Mouse (Mus musculus): Measurements from ENCODE around the gene Otog.

The Otog gene

DNA sequence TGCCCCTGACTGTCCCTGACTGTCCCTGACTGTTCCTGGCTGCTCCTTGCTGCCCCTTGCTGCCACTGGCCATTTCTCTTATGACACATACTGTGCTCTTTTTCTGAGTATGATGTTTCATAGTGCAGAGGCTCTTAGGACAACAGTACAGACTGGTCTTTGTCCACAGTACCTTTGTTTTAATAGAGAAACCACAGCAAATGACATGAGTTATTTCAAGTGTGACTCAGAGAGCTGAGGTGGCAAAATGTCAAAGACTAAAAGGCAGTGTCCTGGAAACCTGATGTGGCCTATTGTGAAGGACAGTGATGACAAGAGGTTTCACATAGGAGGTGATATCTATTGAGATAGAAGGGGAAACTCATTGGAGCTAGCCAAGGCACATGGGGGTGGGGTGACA is 6.1 kb downstream of the Otog start:
- TF ChIP-seq POU5F1 (IDR thresholded peaks at IDR 0.05; ENCODE audit: borderline replicate concordance, low read length) = no peak
- TF ChIP-seq NANOG (IDR thresholded peaks at IDR 0.05; ENCODE audit: borderline replicate concordance, low read length) = no peak
- no peak for TF ChIP-seq CTCF (conservative IDR thresholded peaks at IDR 0.05; ENCODE audit: low read length)
- Histone ChIP-seq H3K36me3 (ENCODE audit: insufficient read depth, low read length) (no peaks in the 10 kb centered on the region), H3K9me3 (ENCODE audit: low read length) (peaks cover 20% of the 10 kb centered on the region; the same call in 1 of the 2 replicates), H3K4me1 (replicated peaks; ENCODE audit: low read depth, low read length) (no peaks in the 10 kb centered on the region), H3K27me3 (ENCODE audit: insufficient read depth, low read length) (peaks cover 3% of the 10 kb centered on the region; the same call in 1 of the 2 replicates), H3K4me3 (replicated peaks; ENCODE audit: low read length) (no peak overlapping the region)

DNA sequence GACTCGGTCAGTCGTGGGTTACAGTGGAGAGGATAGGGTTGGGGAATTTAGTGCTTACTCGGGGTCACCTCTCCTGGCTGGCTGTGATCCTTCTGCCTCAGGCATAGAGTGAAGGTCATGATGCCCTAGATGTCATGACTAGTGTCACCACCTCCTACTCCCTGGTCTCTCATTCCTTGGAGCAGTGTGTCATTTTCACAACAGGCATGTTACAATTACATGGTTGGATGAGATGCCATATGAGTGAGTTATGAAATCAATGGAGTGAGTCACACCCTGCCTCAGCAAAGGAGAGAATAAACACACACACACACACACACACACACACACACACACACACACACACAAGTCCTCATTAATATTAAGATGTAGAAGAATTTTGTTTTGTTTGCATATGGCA is 6.8 kb downstream of the Otog start:
- H3K4me1 ChIP-seq (replicated peaks; ENCODE audit: low read depth, low read length) = no peaks in the 10 kb centered on the region
- no peaks in the 10 kb centered on the region for H3K36me3 ChIP-seq (ENCODE audit: insufficient read depth, low read length)
- peaks cover 3% of the 10 kb centered on the region; the same call in 1 of the 2 replicates for H3K27me3 ChIP-seq (ENCODE audit: insufficient read depth, low read length)
- H3K4me3 ChIP-seq (replicated peaks; ENCODE audit: low read length) = no peak overlapping the region
- TF ChIP-seq NANOG (IDR thresholded peaks at IDR 0.05; ENCODE audit: borderline replicate concordance, low read length) (no peak), POU5F1 (IDR thresholded peaks at IDR 0.05; ENCODE audit: borderline replicate concordance, low read length) (no peak), CTCF (conservative IDR thresholded peaks at IDR 0.05; ENCODE audit: low read length) (no peak)
- H3K9me3 ChIP-seq (ENCODE audit: low read length) = peaks cover 20% of the 10 kb centered on the region; the same call in 1 of the 2 replicates

- Histone ChIP-seq H3K4me3 (replicated peaks; ENCODE audit: low read length) (no peak overlapping the region), H3K4me1 (replicated peaks; ENCODE audit: low read depth, low read length) (peaks cover 10% of the 10 kb centered on the region), H3K27me3 (ENCODE audit: insufficient read depth, low read length) (peaks cover 3% of the 10 kb centered on the region; the same call in 1 of the 2 replicates), H3K9me3 (ENCODE audit: low read length) (peaks cover 6% of the 10 kb centered on the region; the same call in 1 of the 2 replicates), H3K36me3 (ENCODE audit: insufficient read depth, low read length) (no peaks in the 10 kb centered on the region)
- TF ChIP-seq NANOG (IDR thresholded peaks at IDR 0.05; ENCODE audit: borderline replicate concordance, low read length) (no peak), POU5F1 (IDR thresholded peaks at IDR 0.05; ENCODE audit: borderline replicate concordance, low read length) (no peak), CTCF (conservative IDR thresholded peaks at IDR 0.05; ENCODE audit: low read length) (no peak)
These were observed 11.1 kb downstream of the Otog start for GRCm38 (mm10) chr7:46251841-46252240.

DNA sequence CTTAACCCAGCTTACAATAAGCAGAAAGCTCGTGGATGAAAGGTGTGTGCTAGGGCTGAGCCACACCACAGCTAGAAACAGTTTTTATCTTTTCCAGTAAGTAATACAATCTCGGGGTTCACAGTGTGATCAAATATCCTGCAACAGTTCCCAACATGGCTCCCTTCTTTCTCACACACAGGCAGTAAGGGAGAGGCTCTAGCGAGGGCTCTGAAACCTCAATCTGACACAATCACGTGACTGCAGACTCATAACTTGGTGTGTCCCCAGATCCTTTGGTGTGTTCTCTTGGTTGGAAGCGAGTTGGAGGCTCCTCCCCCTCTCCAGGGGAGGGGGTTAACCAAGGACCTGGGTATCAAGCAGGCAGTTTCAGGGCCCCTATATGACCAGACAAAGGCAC is 35.4 kb downstream of the Otog start:
- no peak overlapping the region for H3K4me3 ChIP-seq (replicated peaks; ENCODE audit: low read length)
- H3K9me3 ChIP-seq (ENCODE audit: low read length) = no peaks in the 10 kb centered on the region
- H3K36me3 ChIP-seq (ENCODE audit: insufficient read depth, low read length) = no peaks in the 10 kb centered on the region
- H3K4me1 ChIP-seq (replicated peaks; ENCODE audit: low read depth, low read length) = no peaks in the 10 kb centered on the region
- TF ChIP-seq CTCF (conservative IDR thresholded peaks at IDR 0.05; ENCODE audit: low read length) (no peak), POU5F1 (IDR thresholded peaks at IDR 0.05; ENCODE audit: borderline replicate concordance, low read length) (no peak), NANOG (IDR thresholded peaks at IDR 0.05; ENCODE audit: borderline replicate concordance, low read length) (no peak)
- no peaks in the 10 kb centered on the region; the same call in 1 of the 2 replicates for H3K27me3 ChIP-seq (ENCODE audit: insufficient read depth, low read length)

GRCm38 (mm10) chr7:46279946-46280345 is 39.2 kb downstream of the Otog start:
- H3K9me3 ChIP-seq (ENCODE audit: low read length) = no peaks in the 10 kb centered on the region
- no peak for TF ChIP-seq NANOG (IDR thresholded peaks at IDR 0.05; ENCODE audit: borderline replicate concordance, low read length)
- TF ChIP-seq POU5F1 (IDR thresholded peaks at IDR 0.05; ENCODE audit: borderline replicate concordance, low read length) = no peak
- TF ChIP-seq CTCF (conservative IDR thresholded peaks at IDR 0.05; ENCODE audit: low read length) = peak; percentile 59
- H3K36me3 ChIP-seq (ENCODE audit: insufficient read depth, low read length) = no peaks in the 10 kb centered on the region

GRCm38 (mm10) chr7:46280896-46281295 is 40.1 kb downstream of the Otog start:
- Histone ChIP-seq H3K4me1 (replicated peaks; ENCODE audit: low read depth, low read length) (no peaks in the 10 kb centered on the region), H3K27me3 (ENCODE audit: insufficient read depth, low read length) (peaks cover 3% of the 10 kb centered on the region; the same call in 1 of the 2 replicates), H3K4me3 (replicated peaks; ENCODE audit: low read length) (no peak overlapping the region), H3K9me3 (ENCODE audit: low read length) (no peaks in the 10 kb centered on the region), H3K36me3 (ENCODE audit: insufficient read depth, low read length) (no peaks in the 10 kb centered on the region)
- TF ChIP-seq POU5F1 (IDR thresholded peaks at IDR 0.05; ENCODE audit: borderline replicate concordance, low read length) = no peak
- TF ChIP-seq CTCF (conservative IDR thresholded peaks at IDR 0.05; ENCODE audit: low read length) = no peak
- 0 out of 2 replicates have a peak, but pooled peaks have one; percentile 6 for TF ChIP-seq NANOG (IDR thresholded peaks at IDR 0.05; ENCODE audit: borderline replicate concordance, low read length)

More at GRCm38 (mm10) chr7:46279946-46280345, 39.2 kb downstream of the Otog start:
- H3K27me3 ChIP-seq (ENCODE audit: insufficient read depth, low read length) = peaks cover 3% of the 10 kb centered on the region; the same call in 1 of the 2 replicates
- no peak overlapping the region for H3K4me3 ChIP-seq (replicated peaks; ENCODE audit: low read length)
- no peaks in the 10 kb centered on the region for H3K4me1 ChIP-seq (replicated peaks; ENCODE audit: low read depth, low read length)

DNA sequence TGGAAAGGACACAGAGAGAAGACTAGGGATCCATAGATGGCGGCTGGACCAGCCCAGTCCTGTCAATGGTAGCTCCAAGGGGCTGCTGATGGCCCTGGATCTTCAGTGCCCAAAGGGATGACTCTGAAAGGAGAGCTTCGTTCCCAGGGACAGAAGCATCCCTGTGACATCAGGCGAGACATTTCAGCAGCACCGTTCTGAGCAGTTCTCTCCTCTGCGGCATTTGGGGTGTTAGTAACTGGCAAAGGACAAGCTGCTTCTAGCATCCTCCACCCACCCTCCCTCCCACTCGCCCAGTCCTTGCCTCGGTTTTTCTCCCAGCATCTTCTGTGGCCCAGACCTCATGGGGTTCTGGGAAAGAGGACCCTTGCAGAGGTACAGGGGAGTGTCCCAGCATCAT is 41.5 kb downstream of the Otog start:
- Histone ChIP-seq H3K36me3 (ENCODE audit: insufficient read depth, low read length) (no peaks in the 10 kb centered on the region), H3K4me3 (replicated peaks; ENCODE audit: low read length) (no peak overlapping the region), H3K9me3 (ENCODE audit: low read length) (no peaks in the 10 kb centered on the region), H3K4me1 (replicated peaks; ENCODE audit: low read depth, low read length) (no peaks in the 10 kb centered on the region), H3K27me3 (ENCODE audit: insufficient read depth, low read length) (0 out of 2 replicates have a peak, but pooled peaks cover 3% of the 10 kb centered on the region)
- TF ChIP-seq POU5F1 (IDR thresholded peaks at IDR 0.05; ENCODE audit: borderline replicate concordance, low read length) = no peak
- TF ChIP-seq NANOG (IDR thresholded peaks at IDR 0.05; ENCODE audit: borderline replicate concordance, low read length) = no peak
- TF ChIP-seq CTCF (conservative IDR thresholded peaks at IDR 0.05; ENCODE audit: low read length) = no peak

DNA sequence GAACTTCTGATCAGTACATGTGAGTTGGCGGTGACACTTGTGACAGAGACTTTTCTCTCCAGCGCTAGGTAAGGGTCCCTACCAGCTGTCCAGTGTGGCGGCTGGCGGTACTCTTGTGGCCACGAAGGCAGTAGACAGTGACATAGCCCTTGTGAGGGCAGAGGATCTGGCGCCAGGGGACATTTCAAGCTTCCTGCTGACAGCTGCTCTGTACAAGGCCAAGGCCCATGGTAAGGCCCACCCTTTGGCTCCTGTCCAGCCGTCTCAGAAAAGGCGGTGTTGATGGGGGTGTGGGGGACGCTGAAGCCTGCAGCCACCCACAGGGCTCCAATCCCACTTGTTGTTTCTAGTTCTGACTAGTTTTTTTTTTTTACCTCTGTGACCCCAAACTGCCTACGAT is 42.9 kb downstream of the Otog start:
- TF ChIP-seq POU5F1 (IDR thresholded peaks at IDR 0.05; ENCODE audit: borderline replicate concordance, low read length) (no peak), CTCF (conservative IDR thresholded peaks at IDR 0.05; ENCODE audit: low read length) (no peak), NANOG (IDR thresholded peaks at IDR 0.05; ENCODE audit: borderline replicate concordance, low read length) (no peak)
- H3K27me3 ChIP-seq (ENCODE audit: insufficient read depth, low read length) = 0 out of 2 replicates have a peak, but pooled peaks cover 3% of the 10 kb centered on the region
- no peak overlapping the region for H3K4me3 ChIP-seq (replicated peaks; ENCODE audit: low read length)
- no peaks in the 10 kb centered on the region for H3K36me3 ChIP-seq (ENCODE audit: insufficient read depth, low read length)
- no peaks in the 10 kb centered on the region for H3K4me1 ChIP-seq (replicated peaks; ENCODE audit: low read depth, low read length)
- no peaks in the 10 kb centered on the region for H3K9me3 ChIP-seq (ENCODE audit: low read length)
